Mouse (Mus musculus) midbrain, embryonic 13.5 days (tissue): Measurements from ENCODE around the gene Eif3k. TPM values are rescaled to one million over a fixed set of nuclear protein-coding genes. Genes with fewer than 3 reads are reported as not detected.

Experiments used
- ATAC-seq: fragments of 200-750 bp; cut with Nextera tagmentation; 2 replicates; pipeline ENCODE4 v1.8.0; 2017; ENCODE audit warnings: mild to moderate bottlenecking, moderate TSS enrichment, moderate library complexity
- H3K27ac ChIP-seq: fragments of 300-500 bp; sonication (generic); 2 replicates; pipeline ENCODE4 v1.5.1; 2015; ENCODE audit warnings: inconsistent platforms, mild to moderate bottlenecking, moderate library complexity
- H3K27me3 ChIP-seq: fragments of 300-500 bp; sonication (generic); 2 replicates; pipeline ENCODE4 v1.6.1; 2015; ENCODE audit warnings: mild to moderate bottlenecking, inconsistent platforms
- H3K36me3 ChIP-seq: fragments of 300-500 bp; sonication (generic); 2 replicates; pipeline ENCODE4 v1.6.1; 2015; ENCODE audit warnings: mild to moderate bottlenecking, inconsistent platforms
- H3K4me1 ChIP-seq: fragments of 300-500 bp; sonication (generic); replicated peaks from 2 replicates; pipeline ENCODE4 v1.6.1; 2015; ENCODE audit warnings: inconsistent platforms
- H3K4me2 ChIP-seq: fragments of 300-500 bp; sonication (generic); replicated peaks from 2 replicates; pipeline ENCODE4 v1.6.1; 2015; ENCODE audit warnings: moderate library complexity, mild to moderate bottlenecking, inconsistent platforms
- H3K4me3 ChIP-seq: fragments of 300-500 bp; sonication (generic); replicated peaks from 2 replicates; pipeline ENCODE4 v1.5.1; 2015; ENCODE audit warnings: mild to moderate bottlenecking, inconsistent platforms
- H3K9ac ChIP-seq: fragments of 300-500 bp; sonication (generic); replicated peaks from 2 replicates; pipeline ENCODE4 v1.6.1; 2015; ENCODE audit warnings: mild to moderate bottlenecking, inconsistent platforms
- H3K9me3 ChIP-seq: fragments of 300-500 bp; sonication (generic); 2 replicates; pipeline ENCODE4 v1.6.1; 2016; ENCODE audit warnings: mild to moderate bottlenecking, inconsistent platforms
- WGBS: fragments of 180-500 bp; shearing (Covaris S2); methylation state at CpG from one replicate; pipeline ENCODE4 v1.1.7; 2015; 5-methylcytosine and 5-hydroxymethylcytosine counted together
- polyA plus RNA-seq: library from polyadenylated mRNA; unstranded; fragments of >200 nt; fragmentation: Nextera tagmentation; extraction: Ambion mirVana; gene quantifications from 2 replicates; pipeline ENCODE4 v1.2.1, GENCODE M21; 2015

Eif3k gene
- polyA plus RNA-seq, 1 experiment from 2014 or later = 323 TPM

- Histone ChIP-seq H3K36me3 (0 out of 2 replicates have a peak, but pooled peaks cover 5% of the 10 kb centered on the region), H3K9ac (no peak overlapping the region; the same call in 1 of the 2 replicates), H3K4me1 (peaks cover 45% of the 10 kb centered on the region), H3K27ac (peak overlapping the region; percentile 56), H3K4me3 (no peak overlapping the region), H3K4me2 (no peak overlapping the region), H3K27me3 (no peaks in the 10 kb centered on the region), H3K9me3 (no peaks in the 10 kb centered on the region)
- ATAC-seq = no peak
- 79% methylated on average over 4 of the region's 4 CpGs for WGBS
These were observed 40.1 kb downstream of the Eif3k start for GRCm38 (mm10) chr7:28941542-28941941.

- H3K36me3 ChIP-seq = 0 out of 2 replicates have a peak, but pooled peaks cover 5% of the 10 kb centered on the region
- H3K4me2 ChIP-seq = no peak overlapping the region
- peaks cover 45% of the 10 kb centered on the region for H3K4me1 ChIP-seq
- H3K4me3 ChIP-seq = no peak overlapping the region
- H3K9ac ChIP-seq = no peak overlapping the region; the same call in 1 of the 2 replicates
- WGBS = 85% methylated on average over 4 of the region's 4 CpGs
- no peak for ATAC-seq
- no peaks in the 10 kb centered on the region for H3K27me3 ChIP-seq
- H3K27ac ChIP-seq = no peak overlapping the region; the same call in 1 of the 2 replicates
- no peaks in the 10 kb centered on the region for H3K9me3 ChIP-seq
These were observed 40.5 kb downstream of the Eif3k start for GRCm38 (mm10) chr7:28941129-28941528.

- WGBS = 90% methylated on average over 7 of the region's 7 CpGs
- ATAC-seq = no peak
- Histone ChIP-seq H3K27ac (no peak overlapping the region), H3K36me3 (peaks cover 5% of the 10 kb centered on the region; the same call in 1 of the 2 replicates), H3K9me3 (no peaks in the 10 kb centered on the region), H3K4me1 (peaks cover 30% of the 10 kb centered on the region), H3K4me2 (no peak overlapping the region), H3K27me3 (no peaks in the 10 kb centered on the region), H3K4me3 (no peak overlapping the region), H3K9ac (no peak overlapping the region)
These were observed 42.1 kb downstream of the Eif3k start for GRCm38 (mm10) chr7:28939418-28940183.

- Histone ChIP-seq H3K27me3 (no peaks in the 10 kb centered on the region), H3K4me3 (no peak overlapping the region), H3K36me3 (peaks cover 6% of the 10 kb centered on the region; the same call in 1 of the 2 replicates), H3K9ac (no peak overlapping the region), H3K4me2 (no peak overlapping the region), H3K27ac (no peak overlapping the region), H3K9me3 (no peaks in the 10 kb centered on the region), H3K4me1 (peaks cover 30% of the 10 kb centered on the region)
- WGBS = 76% methylated on average over 4 of the region's 4 CpGs
- no peak for ATAC-seq
These were observed 43.0 kb downstream of the Eif3k start for GRCm38 (mm10) chr7:28938654-28939053.

GRCm38 (mm10) chr7:28936787-28937186 is 44.9 kb downstream of the Eif3k start:
- no peak overlapping the region for H3K4me2 ChIP-seq
- H3K27me3 ChIP-seq = no peaks in the 10 kb centered on the region
- peaks cover 8% of the 10 kb centered on the region; the same call in 1 of the 2 replicates for H3K36me3 ChIP-seq
- 63% methylated on average over 4 of the region's 4 CpGs for WGBS
- H3K27ac ChIP-seq = peak overlapping the region; percentile 4
- H3K4me3 ChIP-seq = no peak overlapping the region
- peaks cover 33% of the 10 kb centered on the region for H3K4me1 ChIP-seq
- no peak for ATAC-seq
- no peak overlapping the region for H3K9ac ChIP-seq
- no peaks in the 10 kb centered on the region for H3K9me3 ChIP-seq

GRCm38 (mm10) chr7:28933825-28934224 is 47.8 kb downstream of the Eif3k start:
- Histone ChIP-seq H3K9me3 (no peaks in the 10 kb centered on the region), H3K9ac (no peak overlapping the region), H3K4me2 (no peak overlapping the region), H3K36me3 (peaks cover 3% of the 10 kb centered on the region; the same call in 1 of the 2 replicates), H3K4me3 (no peak overlapping the region), H3K27me3 (no peaks in the 10 kb centered on the region), H3K4me1 (peaks cover 25% of the 10 kb centered on the region), H3K27ac (no peak overlapping the region)
- ATAC-seq = no peak
- 98% methylated on average over 2 of the region's 2 CpGs for WGBS

GRCm38 (mm10) chr7:28932421-28933041 is 49.1 kb downstream of the Eif3k start:
- Histone ChIP-seq H3K4me1 (peaks cover 20% of the 10 kb centered on the region; the same call in 1 of the 2 replicates), H3K27ac (no peak overlapping the region), H3K4me2 (no peak overlapping the region), H3K4me3 (no peak overlapping the region), H3K9me3 (no peaks in the 10 kb centered on the region), H3K36me3 (peaks cover 5% of the 10 kb centered on the region; the same call in 1 of the 2 replicates), H3K9ac (no peak overlapping the region), H3K27me3 (no peaks in the 10 kb centered on the region)
- ATAC-seq = no peak
- WGBS = 82% methylated on average over 6 of the region's 6 CpGs

GRCm38 (mm10) chr7:28931695-28932039 is 50.0 kb downstream of the Eif3k start:
- 94% methylated on average over 4 of the region's 4 CpGs for WGBS
- Histone ChIP-seq H3K27ac (no peak overlapping the region), H3K27me3 (no peaks in the 10 kb centered on the region), H3K4me3 (no peak overlapping the region), H3K9ac (no peak overlapping the region), H3K4me1 (peaks cover 11% of the 10 kb centered on the region; the same call in 1 of the 2 replicates), H3K36me3 (peaks cover 5% of the 10 kb centered on the region; the same call in 1 of the 2 replicates), H3K4me2 (no peak overlapping the region), H3K9me3 (no peaks in the 10 kb centered on the region)
- no peak for ATAC-seq

GRCm38 (mm10) chr7:28931032-28931694 is 50.5 kb downstream of the Eif3k start:
- ATAC-seq = no peak
- WGBS = 92% methylated on average over 7 of the region's 7 CpGs

GRCm38 (mm10) chr7:28930320-28931031 is 51.2 kb downstream of the Eif3k start:
- 63% methylated on average over 5 of the region's 5 CpGs for WGBS
- Histone ChIP-seq H3K4me2 (no peak overlapping the region), H3K4me3 (no peak overlapping the region), H3K9ac (no peak overlapping the region), H3K9me3 (no peaks in the 10 kb centered on the region), H3K27me3 (no peaks in the 10 kb centered on the region), H3K36me3 (peaks cover 5% of the 10 kb centered on the region; the same call in 1 of the 2 replicates), H3K27ac (no peak overlapping the region), H3K4me1 (peaks cover 14% of the 10 kb centered on the region)
- ATAC-seq = no peak

More at GRCm38 (mm10) chr7:28931032-28931694, 50.5 kb downstream of the Eif3k start:
- H3K9me3 ChIP-seq = no peaks in the 10 kb centered on the region
- no peak overlapping the region for H3K4me3 ChIP-seq
- H3K4me2 ChIP-seq = no peak overlapping the region
- no peak overlapping the region for H3K9ac ChIP-seq
- H3K27ac ChIP-seq = no peak overlapping the region
- H3K4me1 ChIP-seq = peaks cover 7% of the 10 kb centered on the region
- H3K27me3 ChIP-seq = no peaks in the 10 kb centered on the region
- peaks cover 5% of the 10 kb centered on the region; the same call in 1 of the 2 replicates for H3K36me3 ChIP-seq

GRCm38 (mm10) chr7:28929381-28929780 is 52.3 kb downstream of the Eif3k start:
- Histone ChIP-seq H3K9ac (no peak overlapping the region), H3K4me1 (peaks cover 25% of the 10 kb centered on the region), H3K27me3 (no peaks in the 10 kb centered on the region), H3K4me3 (no peak overlapping the region), H3K9me3 (no peaks in the 10 kb centered on the region), H3K4me2 (no peak overlapping the region), H3K36me3 (peaks cover 5% of the 10 kb centered on the region; the same call in 1 of the 2 replicates), H3K27ac (no peak overlapping the region)
- no peak for ATAC-seq
- 70% methylated on average over 3 of the region's 3 CpGs for WGBS
